Mouse (Mus musculus) forebrain, postnatal 0 days (tissue): ENCODE data around the gene Golgb1. TPM values are rescaled to one million over a fixed set of nuclear protein-coding genes. Genes with fewer than 3 reads are reported as not detected.
A peak's percentile ranks its signal among the peaks of the same experiment; 100 is the strongest.

Experiments used
- ATAC-seq: fragments of 200-750 bp; cut with Nextera tagmentation; 2 replicates; pipeline ENCODE4 v1.8.0; 2017; ENCODE audit warnings: mild to moderate bottlenecking, moderate library complexity
- DNase-seq: peaks from one replicate; pipeline ENCODE4 v3.0.0-alpha.2; 2015
- H3K27ac ChIP-seq: fragments of 300-500 bp; sonication (generic); 2 replicates; pipeline ENCODE4 v1.5.1; 2014; ENCODE audit warnings: low read depth, mild to moderate bottlenecking, antibody characterized with exemption, low read length, moderate library complexity, mixed read lengths
- H3K27me3 ChIP-seq: fragments of 300-500 bp; sonication (generic); 2 replicates; pipeline ENCODE4 v1.6.1; 2014; ENCODE audit warnings: mild to moderate bottlenecking, low read length, mixed read lengths; ENCODE audit not compliant: insufficient read depth
- H3K36me3 ChIP-seq: fragments of 300-500 bp; sonication (generic); 2 replicates; pipeline ENCODE4 v1.6.1; 2014; ENCODE audit warnings: mild to moderate bottlenecking, moderate library complexity; ENCODE audit not compliant: insufficient read depth
- H3K4me1 ChIP-seq: fragments of 300-500 bp; sonication (generic); 2 replicates; pipeline ENCODE4 v1.6.1; 2014; ENCODE audit warnings: antibody characterized with exemption; ENCODE audit not compliant: insufficient read depth
- H3K4me2 ChIP-seq: fragments of 300-500 bp; sonication (generic); 2 replicates; pipeline ENCODE4 v1.6.1; 2014; ENCODE audit warnings: low read depth, mild to moderate bottlenecking, moderate library complexity
- H3K4me3 ChIP-seq: fragments of 300-500 bp; sonication (generic); 2 replicates; pipeline ENCODE4 v1.5.1; 2014; ENCODE audit warnings: low read depth, low read length, mixed read lengths
- H3K9ac ChIP-seq: fragments of 300-500 bp; sonication (generic); 2 replicates; pipeline ENCODE4 v1.6.1; 2014; ENCODE audit warnings: mild to moderate bottlenecking
- H3K9me3 ChIP-seq: fragments of 300-500 bp; sonication (generic); 2 replicates; pipeline ENCODE4 v1.6.1; 2016; ENCODE audit warnings: low read length
- CTCF ChIP-seq: sonication (generic); IDR thresholded peaks from 2 replicates; pipeline ENCODE4 v1.5.1; 2016; ENCODE audit warnings: antibody characterized with exemption, control low read depth, low read depth
- WGBS: fragments of 180-500 bp; shearing (Covaris S2); extraction: QIAGEN DNeasy Blood & Tissue Kit; methylation state at CpG from one replicate; pipeline ENCODE4 v1.1.7; 2014; 5-methylcytosine and 5-hydroxymethylcytosine counted together
- polyA plus RNA-seq: library from polyadenylated mRNA; unstranded; fragments of >200 nt; fragmentation: Nextera tagmentation; extraction: Ambion mirVana; gene quantifications from 2 replicates; pipeline ENCODE4 v1.2.1, GENCODE M21; 2015
- total RNA-seq: library from RNA; depleted of rRNA; stranded (reverse); fragments of >200 nt; gene quantifications from 2 replicates; pipeline ENCODE4 v1.2.3, GENCODE M21; 2014

The Golgb1 gene
- total and polyA plus RNA-seq, 2 experiments from 2014 or later, result 30.2 to 87.1 TPM

GRCm38 (mm10) chr16:36869442-36869841 is 5.5 kb upstream of the Golgb1 start:
- peaks cover 35% of the 10 kb centered on the region for H3K36me3 ChIP-seq
- no peaks in the 10 kb centered on the region for H3K27me3 ChIP-seq
- H3K9ac ChIP-seq, result no peak overlapping the region
- peaks cover 5% of the 10 kb centered on the region for H3K4me1 ChIP-seq
- no peak for TF ChIP-seq CTCF
- H3K4me3 ChIP-seq, result no peak overlapping the region
- no peak for DNase-seq
- H3K27ac ChIP-seq, result no peak overlapping the region
- ATAC-seq, result no peak
- no peak overlapping the region for H3K4me2 ChIP-seq
- no peaks in the 10 kb centered on the region for H3K9me3 ChIP-seq
- whole genome bisulfite sequencing, result 97% methylated on average over 2 of the region's 2 CpGs

GRCm38 (mm10) chr16:36875276-36875851 is 424 bp downstream of the Golgb1 start:
- H3K9ac ChIP-seq, result peak overlapping the region; percentile 77
- H3K4me2 ChIP-seq, result peak overlapping the region; percentile 81
- H3K27me3 ChIP-seq, result no peaks in the 10 kb centered on the region
- H3K4me1 ChIP-seq, result peaks cover 5% of the 10 kb centered on the region
- H3K36me3 ChIP-seq, result peaks cover 12% of the 10 kb centered on the region
- no peak for TF ChIP-seq CTCF
- peak overlapping the region; percentile 98 for H3K4me3 ChIP-seq
- DNase-seq, result no peak
- no peaks in the 10 kb centered on the region for H3K9me3 ChIP-seq
- 4% methylated on average over 48 of the region's 48 CpGs for WGBS
- ATAC-seq, result peak; percentile 28; the same call in 1 of the 2 replicates
- peak overlapping the region; percentile 76 for H3K27ac ChIP-seq

GRCm38 (mm10) chr16:36877316-36877715 is 2.4 kb downstream of the Golgb1 start:
- H3K36me3 ChIP-seq, result peaks cover 1% of the 10 kb centered on the region
- peaks cover 5% of the 10 kb centered on the region for H3K4me1 ChIP-seq
- DNase-seq, result no peak
- no peak overlapping the region for H3K4me3 ChIP-seq
- no peaks in the 10 kb centered on the region for H3K9me3 ChIP-seq
- H3K9ac ChIP-seq, result no peak overlapping the region
- no peak overlapping the region for H3K27ac ChIP-seq
- 80% methylated on average over 5 of the region's 5 CpGs for WGBS
- TF ChIP-seq CTCF, result no peak
- no peak overlapping the region for H3K4me2 ChIP-seq
- no peaks in the 10 kb centered on the region for H3K27me3 ChIP-seq
- no peak for ATAC-seq

GRCm38 (mm10) chr16:36882737-36883343 is 7.9 kb downstream of the Golgb1 start:
- Histone ChIP-seq H3K36me3 (peaks cover 10% of the 10 kb centered on the region), H3K4me3 (no peak overlapping the region), H3K27ac (no peak overlapping the region; the same call in 1 of the 2 replicates), H3K4me2 (no peak overlapping the region), H3K27me3 (no peaks in the 10 kb centered on the region), H3K4me1 (no peaks in the 10 kb centered on the region), H3K9me3 (no peaks in the 10 kb centered on the region), H3K9ac (peak overlapping the region; percentile 18; the same call in 1 of the 2 replicates)
- ATAC-seq, result no peak
- peak; percentile 1 for DNase-seq
- no peak for TF ChIP-seq CTCF
- WGBS, result 14% methylated on average over 5 of the region's 5 CpGs

- ATAC-seq (peak; percentile 34; the same call in 1 of the 2 replicates), DNase-seq (peak; percentile 16)
- H3K4me3 ChIP-seq, result no peak overlapping the region
- WGBS, result 84% methylated on average over 4 of the region's 4 CpGs
- H3K27me3 ChIP-seq, result no peaks in the 10 kb centered on the region
- H3K9me3 ChIP-seq, result no peaks in the 10 kb centered on the region
- TF ChIP-seq CTCF, result peak; percentile 56
- H3K36me3 ChIP-seq, result peaks cover 24% of the 10 kb centered on the region
- no peak overlapping the region for H3K27ac ChIP-seq
- no peak overlapping the region for H3K9ac ChIP-seq
- no peak overlapping the region for H3K4me2 ChIP-seq
- H3K4me1 ChIP-seq, result no peaks in the 10 kb centered on the region
Observed at GRCm38 (mm10) chr16:36884881-36885280, 9.9 kb downstream of the Golgb1 start.

GRCm38 (mm10) chr16:36885912-36886311 is 11.0 kb downstream of the Golgb1 start:
- Histone ChIP-seq H3K9me3 (no peaks in the 10 kb centered on the region), H3K27ac (no peak overlapping the region), H3K9ac (no peak overlapping the region), H3K36me3 (peaks cover 29% of the 10 kb centered on the region), H3K27me3 (no peaks in the 10 kb centered on the region), H3K4me1 (no peaks in the 10 kb centered on the region), H3K4me3 (no peak overlapping the region), H3K4me2 (no peak overlapping the region)
- 95% methylated on average over 11 of the region's 11 CpGs for WGBS
- ATAC-seq (no peak), DNase-seq (no peak)
- TF ChIP-seq CTCF, result no peak

GRCm38 (mm10) chr16:36887546-36887945 is 12.6 kb downstream of the Golgb1 start:
- 83% methylated on average over 5 of the region's 5 CpGs for WGBS
- no peak overlapping the region for H3K27ac ChIP-seq
- no peak for TF ChIP-seq CTCF
- no peak overlapping the region for H3K4me2 ChIP-seq
- no peak overlapping the region for H3K9ac ChIP-seq
- ATAC-seq (no peak), DNase-seq (no peak)
- no peaks in the 10 kb centered on the region for H3K4me1 ChIP-seq
- no peaks in the 10 kb centered on the region for H3K9me3 ChIP-seq
- H3K27me3 ChIP-seq, result no peaks in the 10 kb centered on the region
- no peak overlapping the region for H3K4me3 ChIP-seq
- H3K36me3 ChIP-seq, result peaks cover 43% of the 10 kb centered on the region
